Mouse (Mus musculus): ENCODE data around the gene Pgbd1. TPM values are rescaled to one million over a fixed set of nuclear protein-coding genes. Genes with fewer than 3 reads are reported as not detected.

Pgbd1 gene
- polyA plus RNA-seq, 1 experiment from 2014 or later, result 3.2 TPM

DNA sequence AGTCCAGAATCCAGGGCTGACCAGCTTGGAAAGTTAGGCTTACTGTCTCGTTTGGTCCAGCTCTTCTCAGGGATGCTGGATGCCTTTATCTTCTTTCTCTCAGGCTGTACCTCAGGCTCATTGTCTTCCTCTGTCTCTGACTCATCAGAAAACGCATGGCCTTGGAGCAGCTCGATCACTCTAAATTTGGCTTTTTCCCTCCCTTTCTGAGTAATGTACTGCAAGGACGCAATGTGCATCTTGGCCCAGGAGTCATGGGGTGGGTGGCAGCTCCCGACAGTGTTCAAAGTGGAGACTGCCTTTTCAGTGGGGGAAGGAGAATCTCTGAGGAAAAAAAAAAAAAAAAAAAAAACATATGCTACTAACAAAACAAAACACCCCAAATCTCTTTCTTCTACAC, 17.6 kb downstream of the Pgbd1 start:
- Histone ChIP-seq H3K4me1 (ENCODE audit: control insufficient read depth, insufficient read depth, low read length) (0 out of 2 replicates have a peak, but pooled peaks cover 3% of the 10 kb centered on the region), H3K27ac (ENCODE audit: low read length) (no peak overlapping the region), H3K4me3 (ENCODE audit: low read length) (no peak overlapping the region), H3K27me3 (ENCODE audit: control insufficient read depth, insufficient read depth, low read length) (no peaks in the 10 kb centered on the region), H3K9ac (ENCODE audit: low read length) (no peak overlapping the region), H3K9me3 (replicated peaks; ENCODE audit: control insufficient read depth, low read length) (no peaks in the 10 kb centered on the region), H3K36me3 (ENCODE audit: control insufficient read depth, insufficient read depth) (no peaks in the 10 kb centered on the region), H3K4me2 (ENCODE audit: low read depth, low read length) (no peak overlapping the region)
- 56% methylated on average over 5 of the region's 5 CpGs for WGBS
- ATAC-seq (replicated peaks; ENCODE audit: extremely low read depth, insufficient read depth, low FRiP score), result no peak

GRCm38 (mm10) chr13:21418865-21419264, 22.0 kb downstream of the Pgbd1 start:
- Histone ChIP-seq H3K4me3 (ENCODE audit: low read length) (no peak overlapping the region), H3K9ac (ENCODE audit: low read length) (no peak overlapping the region), H3K9me3 (replicated peaks; ENCODE audit: control insufficient read depth, low read length) (no peaks in the 10 kb centered on the region), H3K4me2 (ENCODE audit: low read depth, low read length) (no peak overlapping the region), H3K4me1 (ENCODE audit: control insufficient read depth, insufficient read depth, low read length) (peaks cover 13% of the 10 kb centered on the region), H3K36me3 (ENCODE audit: control insufficient read depth, insufficient read depth) (no peaks in the 10 kb centered on the region), H3K27ac (ENCODE audit: low read length) (no peak overlapping the region), H3K27me3 (ENCODE audit: control insufficient read depth, insufficient read depth, low read length) (no peaks in the 10 kb centered on the region)
- 29% methylated on average over 6 of the region's 6 CpGs for WGBS
- no peak for ATAC-seq (replicated peaks; ENCODE audit: extremely low read depth, insufficient read depth, low FRiP score)

GRCm38 (mm10) chr13:21417298-21418010, 23.4 kb downstream of the Pgbd1 start:
- ATAC-seq (replicated peaks; ENCODE audit: extremely low read depth, insufficient read depth, low FRiP score), result no peak
- no peak overlapping the region for H3K4me2 ChIP-seq (ENCODE audit: low read depth, low read length)
- H3K4me3 ChIP-seq (ENCODE audit: low read length), result no peak overlapping the region
- no peaks in the 10 kb centered on the region for H3K9me3 ChIP-seq (replicated peaks; ENCODE audit: control insufficient read depth, low read length)
- H3K4me1 ChIP-seq (ENCODE audit: control insufficient read depth, insufficient read depth, low read length), result peaks cover 13% of the 10 kb centered on the region
- no peak overlapping the region for H3K9ac ChIP-seq (ENCODE audit: low read length)
- H3K27ac ChIP-seq (ENCODE audit: low read length), result no peak overlapping the region
- no peaks in the 10 kb centered on the region for H3K27me3 ChIP-seq (ENCODE audit: control insufficient read depth, insufficient read depth, low read length)
- 77% methylated on average over 6 of the region's 6 CpGs for WGBS
- no peaks in the 10 kb centered on the region for H3K36me3 ChIP-seq (ENCODE audit: control insufficient read depth, insufficient read depth)

DNA sequence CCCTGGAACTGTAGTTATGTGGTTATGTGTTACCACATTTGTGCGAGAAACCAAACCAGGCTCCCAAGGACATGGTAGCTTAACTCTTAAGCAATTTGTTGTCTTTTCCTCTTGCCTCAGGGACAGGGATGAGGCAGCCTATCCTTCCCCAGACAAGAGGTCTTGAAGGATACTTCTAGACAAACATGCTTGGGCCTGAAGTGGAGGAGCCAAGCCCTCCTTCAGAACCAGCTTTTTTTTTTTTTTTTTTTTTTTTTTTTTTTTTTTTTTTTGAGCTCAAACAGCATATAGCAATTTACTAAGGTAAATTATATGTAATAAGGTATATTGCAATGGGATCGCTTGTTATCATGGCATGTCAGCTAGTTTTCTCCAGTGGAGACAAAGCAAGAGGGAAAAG, 25.1 kb downstream of the Pgbd1 start:
- no peak overlapping the region for H3K4me2 ChIP-seq (ENCODE audit: low read depth, low read length)
- no peak overlapping the region for H3K9ac ChIP-seq (ENCODE audit: low read length)
- no peak overlapping the region for H3K27ac ChIP-seq (ENCODE audit: low read length)
- no peaks in the 10 kb centered on the region for H3K36me3 ChIP-seq (ENCODE audit: control insufficient read depth, insufficient read depth)
- H3K4me1 ChIP-seq (ENCODE audit: control insufficient read depth, insufficient read depth, low read length), result peaks cover 13% of the 10 kb centered on the region
- no peaks in the 10 kb centered on the region for H3K9me3 ChIP-seq (replicated peaks; ENCODE audit: control insufficient read depth, low read length)
- no peak for ATAC-seq (replicated peaks; ENCODE audit: extremely low read depth, insufficient read depth, low FRiP score)
- no peak overlapping the region for H3K4me3 ChIP-seq (ENCODE audit: low read length)
- H3K27me3 ChIP-seq (ENCODE audit: control insufficient read depth, insufficient read depth, low read length), result no peaks in the 10 kb centered on the region
- WGBS, result 86% methylated on average over 2 of the region's 2 CpGs

DNA sequence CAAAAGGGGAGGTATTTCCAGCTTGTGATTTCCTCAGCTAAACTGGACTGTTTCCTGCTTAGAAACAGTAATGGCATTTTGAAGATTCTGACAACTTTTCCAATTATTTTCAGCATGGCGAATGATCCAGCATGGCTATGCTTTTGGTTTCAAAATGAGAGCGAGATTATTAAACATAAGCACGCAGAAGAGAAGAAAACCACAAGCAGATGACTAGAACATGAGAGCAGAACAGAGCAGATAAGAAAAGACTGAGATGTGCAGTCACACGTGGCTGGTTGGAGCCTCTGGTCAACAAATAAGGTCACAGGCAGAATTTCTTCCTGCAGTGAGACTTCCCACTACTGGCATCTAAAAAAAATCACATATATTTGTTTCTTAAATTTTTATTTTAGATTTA, 25.6 kb downstream of the Pgbd1 start:
- Histone ChIP-seq H3K4me2 (ENCODE audit: low read depth, low read length) (no peak overlapping the region; the same call in 1 of the 2 replicates), H3K4me1 (ENCODE audit: control insufficient read depth, insufficient read depth, low read length) (peaks cover 13% of the 10 kb centered on the region), H3K36me3 (ENCODE audit: control insufficient read depth, insufficient read depth) (no peaks in the 10 kb centered on the region), H3K4me3 (ENCODE audit: low read length) (no peak overlapping the region), H3K9ac (ENCODE audit: low read length) (no peak overlapping the region), H3K9me3 (replicated peaks; ENCODE audit: control insufficient read depth, low read length) (no peaks in the 10 kb centered on the region), H3K27ac (ENCODE audit: low read length) (peak overlapping the region; percentile 5; the same call in 1 of the 2 replicates), H3K27me3 (ENCODE audit: control insufficient read depth, insufficient read depth, low read length) (no peaks in the 10 kb centered on the region)
- ATAC-seq (replicated peaks; ENCODE audit: extremely low read depth, insufficient read depth, low FRiP score), result no peak
- whole genome bisulfite sequencing, result 62% methylated on average over 4 of the region's 4 CpGs

DNA sequence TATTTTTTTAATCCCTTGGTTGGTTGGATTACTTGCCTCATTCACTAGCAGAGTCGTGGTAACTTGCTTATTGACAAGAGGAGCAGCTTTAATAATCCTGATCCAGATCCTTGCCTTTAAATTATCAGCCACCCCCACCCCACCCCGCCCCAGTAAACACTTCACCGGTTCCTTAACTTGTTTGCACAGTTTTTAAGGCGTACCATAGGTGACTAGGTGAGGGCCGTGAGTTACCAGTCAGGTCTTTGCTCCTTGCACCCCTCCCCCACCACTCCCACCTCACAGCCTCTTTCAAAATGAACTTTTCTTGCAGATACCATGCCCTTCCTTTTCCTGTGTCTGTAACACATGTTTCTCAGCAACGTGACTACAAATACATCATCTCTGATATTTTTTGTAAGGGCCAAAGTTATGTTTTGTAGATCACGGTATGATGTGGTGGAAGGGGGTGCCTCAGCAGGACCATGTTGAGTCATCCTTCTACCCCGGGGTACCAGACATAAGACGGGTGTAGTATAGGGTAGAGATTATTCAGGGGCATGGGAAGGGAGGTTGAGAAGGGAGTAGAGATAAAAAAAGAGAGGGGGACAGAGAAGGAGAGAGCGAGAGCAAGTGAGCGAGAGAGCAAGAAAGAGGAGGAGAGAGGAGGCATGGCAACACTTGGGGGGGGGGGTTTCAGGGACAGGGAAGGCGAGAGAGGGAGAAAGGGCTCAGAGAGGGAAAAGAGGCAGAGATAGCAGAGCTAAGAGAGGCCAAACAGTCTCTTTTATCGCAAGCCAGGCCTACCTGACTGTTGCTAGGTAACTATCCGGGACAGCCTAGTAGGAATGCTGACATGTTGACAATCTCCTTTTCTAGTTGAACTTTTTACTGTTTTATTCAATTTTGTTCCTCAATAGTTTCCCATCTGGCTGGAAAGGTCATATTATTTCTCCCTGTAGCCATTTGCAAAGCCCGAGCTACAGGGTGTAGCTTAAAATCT, 26.3 kb downstream of the Pgbd1 start:
- H3K36me3 ChIP-seq (ENCODE audit: control insufficient read depth, insufficient read depth), result no peaks in the 10 kb centered on the region
- WGBS, result 49% methylated on average over 14 of the region's 15 CpGs
- H3K9me3 ChIP-seq (replicated peaks; ENCODE audit: control insufficient read depth, low read length), result no peaks in the 10 kb centered on the region
- no peak overlapping the region; the same call in 1 of the 2 replicates for H3K4me2 ChIP-seq (ENCODE audit: low read depth, low read length)
- H3K4me1 ChIP-seq (ENCODE audit: control insufficient read depth, insufficient read depth, low read length), result peaks cover 13% of the 10 kb centered on the region
- peak overlapping the region; percentile 5; the same call in 1 of the 2 replicates for H3K27ac ChIP-seq (ENCODE audit: low read length)
- no peak for ATAC-seq (replicated peaks; ENCODE audit: extremely low read depth, insufficient read depth, low FRiP score)
- no peak overlapping the region for H3K9ac ChIP-seq (ENCODE audit: low read length)
- H3K4me3 ChIP-seq (ENCODE audit: low read length), result no peak overlapping the region
- no peaks in the 10 kb centered on the region for H3K27me3 ChIP-seq (ENCODE audit: control insufficient read depth, insufficient read depth, low read length)

DNA sequence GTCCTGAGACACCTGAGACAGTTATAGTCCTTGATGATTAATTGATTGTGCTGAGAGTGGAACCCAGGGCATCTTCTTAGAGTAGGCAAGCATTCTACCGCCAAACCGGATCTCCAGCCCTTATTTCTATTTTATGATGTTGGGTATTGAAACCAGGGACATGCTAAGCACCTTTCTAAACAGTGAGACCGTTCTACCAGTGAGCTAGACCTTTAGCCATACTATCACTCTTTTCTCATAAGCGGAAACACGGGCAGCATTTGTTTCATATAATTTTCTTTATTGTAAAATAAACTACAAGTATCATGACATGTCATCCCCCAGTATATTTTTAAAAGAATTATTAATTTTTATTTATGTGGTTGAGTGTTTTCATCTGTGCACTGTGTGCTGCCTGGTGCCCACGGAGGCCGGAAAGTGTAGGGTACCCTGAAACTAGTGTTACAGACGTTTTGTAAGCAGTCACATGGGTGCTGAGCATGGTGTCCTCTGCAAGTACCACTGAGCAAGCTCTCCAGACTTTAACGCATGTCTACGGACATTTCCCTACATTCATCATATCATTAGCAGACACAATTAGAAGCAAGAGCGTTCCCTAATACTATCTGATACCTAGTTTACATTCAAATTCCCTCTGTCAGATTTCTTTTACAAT, 31.9 kb downstream of the Pgbd1 start:
- no peaks in the 10 kb centered on the region for H3K36me3 ChIP-seq (ENCODE audit: control insufficient read depth, insufficient read depth)
- H3K27me3 ChIP-seq (ENCODE audit: control insufficient read depth, insufficient read depth, low read length), result no peaks in the 10 kb centered on the region
- H3K4me1 ChIP-seq (ENCODE audit: control insufficient read depth, insufficient read depth, low read length), result peaks cover 4% of the 10 kb centered on the region; the same call in 1 of the 2 replicates
- no peaks in the 10 kb centered on the region for H3K9me3 ChIP-seq (replicated peaks; ENCODE audit: control insufficient read depth, low read length)
- peak overlapping the region; percentile 81 for H3K9ac ChIP-seq (ENCODE audit: low read length)
- ATAC-seq (replicated peaks; ENCODE audit: extremely low read depth, insufficient read depth, low FRiP score), result no peak
- peak overlapping the region; percentile 85 for H3K4me2 ChIP-seq (ENCODE audit: low read depth, low read length)
- peak overlapping the region; percentile 63 for H3K4me3 ChIP-seq (ENCODE audit: low read length)
- peak overlapping the region; percentile 89 for H3K27ac ChIP-seq (ENCODE audit: low read length)
- WGBS, result 56% methylated on average over 11 of the region's 11 CpGs

- H3K4me2 ChIP-seq (ENCODE audit: low read depth, low read length), result peak overlapping the region; percentile 85
- H3K9ac ChIP-seq (ENCODE audit: low read length), result peak overlapping the region; percentile 81
- ATAC-seq (replicated peaks; ENCODE audit: extremely low read depth, insufficient read depth, low FRiP score), result peak; percentile 97
- peak overlapping the region; percentile 63 for H3K4me3 ChIP-seq (ENCODE audit: low read length)
- WGBS, result 2% methylated on average over 27 of the region's 27 CpGs
- peaks cover 4% of the 10 kb centered on the region; the same call in 1 of the 2 replicates for H3K4me1 ChIP-seq (ENCODE audit: control insufficient read depth, insufficient read depth, low read length)
- H3K27ac ChIP-seq (ENCODE audit: low read length), result peak overlapping the region; percentile 89
- no peaks in the 10 kb centered on the region for H3K36me3 ChIP-seq (ENCODE audit: control insufficient read depth, insufficient read depth)
- H3K27me3 ChIP-seq (ENCODE audit: control insufficient read depth, insufficient read depth, low read length), result no peaks in the 10 kb centered on the region
- H3K9me3 ChIP-seq (replicated peaks; ENCODE audit: control insufficient read depth, low read length), result no peaks in the 10 kb centered on the region
Observed at GRCm38 (mm10) chr13:21407969-21408804, 32.7 kb downstream of the Pgbd1 start.

Measured in heart, embryonic 16.5 days (tissue).